Mouse (Mus musculus) midbrain, embryonic 10.5 days (tissue): ENCODE results near the gene 4933411K16Rik. TPM values are rescaled to one million over a fixed set of nuclear protein-coding genes. Genes with fewer than 3 reads are reported as not detected.
"Not testable (repeated sequence)": the region's sequence is repeated elsewhere in the genome, so short reads cannot be mapped to it uniquely, and the experiment has no call there.

Experiments
- DNase-seq: peaks from one replicate; pipeline ENCODE4 v3.0.0-alpha.2; 2017; ENCODE audit warnings: low spot score
- H3K27ac ChIP-seq: fragments of 300-500 bp; sonication (generic); replicated peaks from 2 replicates; pipeline ENCODE4 v1.5.1; 2016; ENCODE audit warnings: mild to moderate bottlenecking
- H3K27me3 ChIP-seq: fragments of 300-500 bp; sonication (generic); 2 replicates; pipeline ENCODE4 v1.6.1; 2016; ENCODE audit warnings: low read depth, mild to moderate bottlenecking; ENCODE audit not compliant: poor library complexity, severe bottlenecking
- H3K36me3 ChIP-seq: fragments of 300-500 bp; sonication (generic); 2 replicates; pipeline ENCODE4 v1.6.1; 2016; ENCODE audit warnings: mild to moderate bottlenecking, moderate library complexity
- H3K4me1 ChIP-seq: fragments of 300-500 bp; sonication (generic); 2 replicates; pipeline ENCODE4 v1.6.1; 2016
- H3K4me3 ChIP-seq: fragments of 300-500 bp; sonication (generic); 2 replicates; pipeline ENCODE4 v1.5.1; 2016; ENCODE audit warnings: mild to moderate bottlenecking, moderate library complexity
- H3K9me3 ChIP-seq: fragments of 300-500 bp; sonication (generic); replicated peaks from 2 replicates; pipeline ENCODE4 v1.6.1; 2016; ENCODE audit warnings: mild to moderate bottlenecking
- WGBS: fragments of 180-500 bp; shearing (Covaris S2); methylation state at CpG from one replicate; pipeline ENCODE4 v1.1.7; 2016; 5-methylcytosine and 5-hydroxymethylcytosine counted together
- polyA plus RNA-seq: library from polyadenylated mRNA; unstranded; fragments of >200 nt; fragmentation: Nextera tagmentation; extraction: Ambion mirVana; gene quantifications from 2 replicates; pipeline ENCODE4 v1.2.1, GENCODE M21; 2016

Gene 4933411K16Rik
- polyA plus RNA-seq, 1 experiment from 2014 or later, result 0.09 TPM

DNA sequence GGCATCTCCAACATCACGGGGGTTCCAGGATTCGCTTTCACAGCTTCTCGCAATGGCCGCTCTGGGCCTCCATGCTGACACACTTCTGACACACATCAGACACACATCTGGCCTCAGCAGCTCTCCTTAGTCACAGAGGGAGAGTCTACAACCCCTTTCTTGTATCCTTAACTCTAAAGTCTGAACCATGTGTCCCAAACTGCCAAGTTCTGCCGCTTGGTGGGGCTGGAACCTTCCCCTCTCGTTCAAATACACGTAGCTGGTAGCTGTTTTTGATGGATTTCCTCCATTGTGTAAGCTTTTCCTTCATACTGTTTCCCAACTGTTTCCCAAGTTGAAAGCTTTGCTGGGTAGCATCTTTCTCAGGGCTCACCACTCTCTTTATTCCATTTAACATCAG lies 19.2 kb downstream of the 4933411K16Rik start:
- H3K27me3 ChIP-seq, result no peaks in the 10 kb centered on the region
- H3K27ac ChIP-seq, result no peak overlapping the region
- peaks cover 8% of the 10 kb centered on the region; the same call in 1 of the 2 replicates for H3K4me1 ChIP-seq
- H3K9me3 ChIP-seq, result no peaks in the 10 kb centered on the region
- DNase-seq, result no peak
- H3K36me3 ChIP-seq, result peaks cover 31% of the 10 kb centered on the region
- H3K4me3 ChIP-seq, result no peak overlapping the region
- WGBS, result 83% methylated on average over 7 of the region's 7 CpGs

DNA sequence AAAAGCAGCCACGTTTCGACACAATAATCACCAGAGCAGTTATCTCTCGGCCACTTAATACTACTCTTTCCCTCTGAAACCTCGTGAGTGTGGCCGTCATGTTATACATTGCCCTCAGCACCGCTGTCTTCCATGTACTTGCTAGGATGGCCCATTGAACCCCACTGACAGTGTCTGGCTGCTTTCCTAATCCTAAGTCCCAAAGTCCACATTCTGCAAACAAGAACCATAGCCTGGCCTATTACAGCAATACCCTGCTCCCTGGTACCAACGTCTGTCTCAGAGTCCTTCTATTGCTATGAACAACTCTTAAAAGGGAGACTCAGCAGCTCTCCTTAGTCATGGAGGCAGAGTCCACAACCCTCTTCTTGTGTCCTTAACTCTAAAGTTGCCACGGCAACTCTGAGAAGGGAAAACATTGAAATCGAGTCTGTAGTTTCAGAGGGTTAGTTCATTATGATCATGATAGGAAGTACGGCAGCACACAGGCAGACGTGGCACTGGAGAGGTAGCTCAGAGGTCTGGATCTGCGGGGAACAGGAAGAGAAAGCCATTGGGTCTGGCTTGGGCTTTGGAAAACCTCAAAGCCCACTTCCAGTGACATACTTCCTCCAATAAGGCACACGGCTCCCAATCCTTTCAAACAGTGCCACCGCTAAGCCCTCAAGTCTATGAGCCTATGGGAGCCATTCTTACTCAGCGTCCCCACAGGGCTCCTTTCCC lies 20.0 kb downstream of the 4933411K16Rik start:
- Histone ChIP-seq H3K9me3 (no peaks in the 10 kb centered on the region), H3K27ac (no peak overlapping the region), H3K4me3 (no peak overlapping the region), H3K4me1 (peaks cover 8% of the 10 kb centered on the region; the same call in 1 of the 2 replicates), H3K27me3 (no peaks in the 10 kb centered on the region), H3K36me3 (peaks cover 37% of the 10 kb centered on the region)
- peak; percentile 9 for DNase-seq
- 85% methylated on average over 15 of the region's 15 CpGs for WGBS

DNA sequence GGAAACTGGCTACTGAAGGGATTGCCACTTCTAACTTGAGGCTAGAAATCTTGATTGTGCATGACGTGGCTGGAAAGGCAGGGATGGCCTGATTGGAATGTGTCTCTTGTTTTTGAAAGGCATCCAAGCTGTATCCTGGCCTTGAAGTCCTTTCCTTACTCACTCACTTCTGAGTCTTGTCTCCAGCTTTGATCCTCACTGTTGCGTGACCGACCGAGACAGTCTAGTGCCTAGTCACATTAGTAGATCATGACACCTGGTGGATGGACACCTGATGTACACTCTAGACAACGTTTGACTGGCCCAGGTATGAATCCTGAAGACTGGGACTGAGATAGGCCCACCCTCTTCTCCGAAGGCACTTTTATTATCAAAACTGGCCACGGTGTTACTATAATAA lies 20.8 kb downstream of the 4933411K16Rik start:
- peaks cover 44% of the 10 kb centered on the region for H3K36me3 ChIP-seq
- 83% methylated on average over 7 of the region's 7 CpGs for WGBS
- H3K27me3 ChIP-seq, result no peaks in the 10 kb centered on the region

DNA sequence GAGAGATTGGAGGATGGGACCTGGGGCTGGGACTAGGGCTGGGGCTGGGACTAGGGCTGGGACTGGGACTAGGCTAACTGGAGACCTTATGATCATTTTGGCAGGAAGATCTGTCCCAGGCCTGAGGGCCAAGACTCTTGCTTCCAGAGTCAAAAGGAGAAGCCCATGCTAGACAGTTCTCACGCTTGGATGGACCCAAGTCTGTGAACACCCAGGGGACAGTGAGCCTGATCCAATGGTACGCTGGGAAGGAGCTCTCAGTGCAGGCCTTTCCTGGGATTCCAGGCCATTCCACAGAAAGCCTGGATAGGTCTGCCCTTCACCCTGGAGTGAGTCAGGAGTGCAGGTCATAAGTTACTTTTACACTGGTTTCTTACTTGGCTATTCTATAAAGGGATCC lies 23.0 kb downstream of the 4933411K16Rik start:
- H3K4me1 ChIP-seq, result peaks cover 9% of the 10 kb centered on the region; the same call in 1 of the 2 replicates
- H3K4me3 ChIP-seq, result no peak overlapping the region
- peaks cover 50% of the 10 kb centered on the region for H3K36me3 ChIP-seq
- DNase-seq, result no peak
- H3K27me3 ChIP-seq, result no peaks in the 10 kb centered on the region
- no peak overlapping the region for H3K27ac ChIP-seq
- no peaks in the 10 kb centered on the region for H3K9me3 ChIP-seq
- WGBS, result 85% methylated on average over 2 of the region's 2 CpGs

More for the DNA sequence above, 20.8 kb downstream of the 4933411K16Rik start:
- H3K27ac ChIP-seq, result no peak overlapping the region
- H3K4me1 ChIP-seq, result peaks cover 8% of the 10 kb centered on the region; the same call in 1 of the 2 replicates
- no peak overlapping the region for H3K4me3 ChIP-seq
- no peak for DNase-seq
- no peaks in the 10 kb centered on the region for H3K9me3 ChIP-seq

DNA sequence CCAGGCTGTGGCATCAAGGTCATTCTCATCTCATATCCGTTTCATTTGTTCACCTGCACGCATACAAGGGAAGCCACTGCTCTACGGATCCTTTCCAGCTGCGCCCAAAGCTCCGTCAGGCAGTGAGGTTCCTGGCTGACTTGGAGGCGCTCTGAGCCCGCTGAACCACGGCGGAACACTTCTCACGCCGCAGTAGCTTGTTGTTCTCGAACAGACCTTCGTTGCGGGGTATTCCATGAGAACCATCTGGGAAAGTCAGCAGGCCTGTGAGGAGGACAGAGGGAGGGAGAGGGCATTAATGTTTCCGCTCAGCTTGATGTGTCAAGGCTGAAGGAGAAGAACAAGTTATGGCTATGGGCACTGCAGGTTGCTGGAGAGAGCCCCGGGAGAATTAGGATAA lies 23.9 kb downstream of the 4933411K16Rik start:
- peaks cover 5% of the 10 kb centered on the region; the same call in 1 of the 2 replicates for H3K4me1 ChIP-seq
- no peaks in the 10 kb centered on the region for H3K27me3 ChIP-seq
- DNase-seq, result no peak
- H3K27ac ChIP-seq, result no peak overlapping the region
- H3K9me3 ChIP-seq, result no peaks in the 10 kb centered on the region
- peaks cover 50% of the 10 kb centered on the region for H3K36me3 ChIP-seq
- no peak overlapping the region for H3K4me3 ChIP-seq
- 91% methylated on average over 16 of the region's 16 CpGs for WGBS

DNA sequence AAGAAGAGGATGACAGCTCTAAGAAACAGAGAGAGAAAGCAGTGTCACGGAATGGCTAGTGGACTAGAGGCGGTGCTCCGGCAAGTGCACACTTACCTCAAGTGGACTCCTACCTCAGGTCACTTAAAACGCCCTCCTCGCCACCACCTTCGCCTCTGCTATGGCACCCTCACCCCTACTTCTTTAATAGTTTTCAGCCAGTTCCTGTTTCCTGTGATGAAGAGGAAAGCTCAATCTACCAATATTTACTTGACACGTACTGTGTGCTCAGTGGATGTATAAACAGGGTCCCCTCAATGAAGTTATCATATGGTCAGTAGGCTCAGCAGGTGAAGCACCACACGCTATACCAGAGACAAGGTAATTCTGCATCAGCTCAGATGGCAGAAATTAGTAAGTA lies 26.5 kb downstream of the 4933411K16Rik start:
- peaks cover 46% of the 10 kb centered on the region for H3K36me3 ChIP-seq
- 93% methylated on average over 8 of the region's 8 CpGs for whole genome bisulfite sequencing

DNA sequence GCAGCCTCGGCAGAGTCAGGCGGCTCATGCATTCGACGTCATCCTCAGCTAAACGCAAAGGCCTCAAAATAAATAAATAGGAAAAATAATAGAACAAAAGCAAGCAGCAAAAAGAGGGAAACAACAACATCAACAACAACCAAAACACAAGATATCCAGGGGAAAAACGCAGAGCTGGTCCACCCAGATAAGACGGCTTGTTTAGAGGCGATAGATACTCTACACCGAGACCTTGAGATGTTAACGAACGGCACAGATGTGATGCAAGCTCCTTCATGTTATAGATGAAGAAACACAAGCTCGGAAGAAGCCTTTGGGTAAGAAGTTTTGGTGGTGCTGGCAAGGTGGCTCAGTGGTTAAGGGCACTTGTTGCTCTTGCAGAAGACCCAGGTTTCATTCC lies 27.0 kb downstream of the 4933411K16Rik start:
- no peak overlapping the region for H3K27ac ChIP-seq
- WGBS, result 96% methylated on average over 12 of the region's 12 CpGs
- H3K4me1 ChIP-seq, result peaks cover 5% of the 10 kb centered on the region; the same call in 1 of the 2 replicates
- H3K27me3 ChIP-seq, result no peaks in the 10 kb centered on the region
- DNase-seq, result no peak
- peaks cover 41% of the 10 kb centered on the region for H3K36me3 ChIP-seq
- no peaks in the 10 kb centered on the region for H3K9me3 ChIP-seq
- no peak overlapping the region for H3K4me3 ChIP-seq

More for the DNA sequence above, 26.5 kb downstream of the 4933411K16Rik start:
- no peak overlapping the region for H3K4me3 ChIP-seq
- no peaks in the 10 kb centered on the region for H3K9me3 ChIP-seq
- no peak for DNase-seq
- peaks cover 5% of the 10 kb centered on the region; the same call in 1 of the 2 replicates for H3K4me1 ChIP-seq
- no peaks in the 10 kb centered on the region for H3K27me3 ChIP-seq
- no peak overlapping the region for H3K27ac ChIP-seq

DNA sequence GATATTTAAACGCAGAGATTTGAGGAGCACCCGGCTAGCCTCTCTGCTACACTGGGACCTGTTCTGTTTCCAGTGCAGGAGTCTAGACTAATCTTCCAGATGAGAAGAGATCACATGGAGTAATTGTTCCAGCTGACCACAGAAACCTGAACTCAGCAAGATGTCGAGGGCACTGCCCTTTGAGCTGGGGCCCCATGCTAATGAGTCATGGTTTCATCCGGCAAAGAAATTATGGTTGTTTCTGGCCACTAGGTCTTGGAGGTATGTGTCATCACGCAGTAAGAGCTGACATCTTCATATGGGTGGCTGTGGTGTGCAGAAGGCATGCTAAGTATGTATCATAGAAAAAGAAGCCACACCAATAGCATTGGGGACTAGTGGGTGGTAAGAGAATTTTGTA lies 27.9 kb downstream of the 4933411K16Rik start:
- no peak for DNase-seq
- WGBS, result 87% methylated on average over 5 of the region's 5 CpGs
- no peak overlapping the region for H3K27ac ChIP-seq

DNA sequence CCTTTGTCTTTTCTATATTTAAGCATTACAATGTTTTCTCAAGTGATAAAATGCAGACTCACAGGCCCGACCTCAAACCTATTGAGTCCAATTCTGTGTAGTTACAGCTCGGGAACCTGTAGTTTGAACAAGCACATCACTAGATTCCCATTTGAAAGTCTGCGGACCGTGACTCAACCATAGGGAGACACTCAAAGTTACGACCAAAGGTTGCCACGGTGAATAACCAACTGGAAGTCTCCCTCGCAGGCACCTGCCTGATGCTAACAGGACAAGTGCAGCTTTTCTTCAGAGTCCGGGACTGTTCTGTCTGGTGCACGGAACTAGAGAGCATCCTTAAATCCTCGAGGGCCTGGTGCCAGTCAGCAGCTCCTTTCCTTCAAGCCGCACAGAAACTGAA lies 28.4 kb downstream of the 4933411K16Rik start:
- Histone ChIP-seq H3K4me3 (no peak overlapping the region), H3K36me3 (peaks cover 27% of the 10 kb centered on the region), H3K27me3 (no peaks in the 10 kb centered on the region), H3K27ac (no peak overlapping the region), H3K9me3 (no peaks in the 10 kb centered on the region), H3K4me1 (peaks cover 8% of the 10 kb centered on the region)
- DNase-seq, result no peak
- 84% methylated on average over 11 of the region's 11 CpGs for WGBS

More for the DNA sequence above, 27.9 kb downstream of the 4933411K16Rik start:
- peaks cover 32% of the 10 kb centered on the region for H3K36me3 ChIP-seq
- H3K9me3 ChIP-seq, result no peaks in the 10 kb centered on the region
- peaks cover 5% of the 10 kb centered on the region; the same call in 1 of the 2 replicates for H3K4me1 ChIP-seq
- H3K27me3 ChIP-seq, result no peaks in the 10 kb centered on the region
- H3K4me3 ChIP-seq, result no peak overlapping the region

DNA sequence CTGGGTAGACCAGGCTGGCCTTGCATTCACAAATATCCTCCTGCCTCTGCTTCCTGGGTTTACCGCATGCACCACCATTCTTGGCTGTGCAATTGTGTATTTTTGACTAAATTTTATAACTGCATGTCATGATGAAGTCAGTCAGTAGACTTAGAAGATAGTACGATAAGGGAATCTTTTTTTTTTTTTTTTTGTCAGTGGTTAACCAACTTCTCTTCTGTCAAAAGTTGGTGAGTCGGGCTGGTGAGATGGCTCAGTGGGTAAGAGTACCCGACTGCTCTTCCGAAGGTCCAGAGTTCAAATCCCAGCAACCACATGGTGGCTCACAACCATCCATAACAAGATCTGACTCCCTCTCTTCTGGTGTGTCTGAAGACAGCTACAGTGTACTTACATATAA lies 29.6 kb downstream of the 4933411K16Rik start:
- H3K27ac ChIP-seq, H3K9me3 ChIP-seq, H3K4me3 ChIP-seq, H3K27me3 ChIP-seq, DNase-seq: not testable (repeated sequence)
- 93% methylated on average over 5 of the region's 5 CpGs for WGBS
- Histone ChIP-seq H3K4me1 (peaks cover 18% of the 10 kb centered on the region), H3K36me3 (peaks cover 15% of the 10 kb centered on the region)

DNA sequence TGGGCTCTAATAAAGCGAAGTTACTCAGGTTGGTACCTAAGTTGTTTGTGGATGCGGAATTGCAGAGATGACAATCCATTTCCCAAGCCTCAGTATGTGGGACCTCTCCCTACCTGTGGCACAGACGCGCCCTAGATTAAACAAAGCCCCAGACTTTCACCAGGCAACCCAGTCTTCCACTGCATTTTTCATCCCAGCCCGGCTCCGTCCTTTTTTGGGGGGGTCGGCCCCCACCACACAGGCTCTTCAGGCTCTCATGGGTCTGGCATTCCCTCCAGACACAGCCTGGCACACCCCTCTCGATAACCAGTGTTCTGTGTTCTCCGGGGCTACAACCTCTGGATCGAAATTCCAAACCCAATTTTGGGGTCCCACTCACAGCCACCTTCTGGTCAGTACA lies 33.6 kb downstream of the 4933411K16Rik start:
- Histone ChIP-seq H3K9me3 (no peaks in the 10 kb centered on the region), H3K4me1 (peaks cover 26% of the 10 kb centered on the region), H3K27ac (peak overlapping the region; percentile 91), H3K36me3 (no peaks in the 10 kb centered on the region), H3K27me3 (no peaks in the 10 kb centered on the region), H3K4me3 (peak overlapping the region; percentile 90)
- DNase-seq, result no peak
- 10% methylated on average over 10 of the region's 10 CpGs for WGBS

DNA sequence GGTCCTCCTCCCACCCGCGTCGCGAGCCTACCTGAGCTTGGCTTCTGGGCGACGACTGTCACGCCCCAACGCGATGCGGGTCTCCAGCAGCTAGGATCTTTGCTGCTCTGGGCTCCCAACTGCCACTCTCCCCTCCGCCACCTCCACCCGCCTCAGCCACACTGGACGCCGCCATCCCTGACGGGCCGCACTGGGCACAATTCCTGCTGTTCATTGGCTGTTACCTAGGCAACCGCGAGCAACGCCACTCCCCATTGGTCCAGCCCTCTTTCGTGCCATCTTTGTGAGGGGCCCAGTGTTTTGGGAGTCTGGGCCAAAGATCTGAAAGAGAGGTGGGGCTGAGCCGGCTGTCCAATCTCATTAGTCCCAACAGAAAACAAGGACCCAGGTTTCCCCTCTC lies 34.1 kb downstream of the 4933411K16Rik start, which contains the start of gene Morn4:
Gene Morn4 (minus strand): TSS at position 192 of the 400 bp plus-strand sequence.
- Histone ChIP-seq H3K36me3 (no peaks in the 10 kb centered on the region), H3K4me3 (peak within 1 kb of the TSS; percentile 90), H3K27ac (peak within 1 kb of the TSS; percentile 91), H3K4me1 (peaks cover 30% of the 10 kb centered on the region), H3K27me3 (no peaks in the 10 kb centered on the region), H3K9me3 (no peaks in the 10 kb centered on the region)
- DNase-seq, result peak; percentile 95
- WGBS, result 1% methylated on average over 21 of the region's 21 CpGs

DNA sequence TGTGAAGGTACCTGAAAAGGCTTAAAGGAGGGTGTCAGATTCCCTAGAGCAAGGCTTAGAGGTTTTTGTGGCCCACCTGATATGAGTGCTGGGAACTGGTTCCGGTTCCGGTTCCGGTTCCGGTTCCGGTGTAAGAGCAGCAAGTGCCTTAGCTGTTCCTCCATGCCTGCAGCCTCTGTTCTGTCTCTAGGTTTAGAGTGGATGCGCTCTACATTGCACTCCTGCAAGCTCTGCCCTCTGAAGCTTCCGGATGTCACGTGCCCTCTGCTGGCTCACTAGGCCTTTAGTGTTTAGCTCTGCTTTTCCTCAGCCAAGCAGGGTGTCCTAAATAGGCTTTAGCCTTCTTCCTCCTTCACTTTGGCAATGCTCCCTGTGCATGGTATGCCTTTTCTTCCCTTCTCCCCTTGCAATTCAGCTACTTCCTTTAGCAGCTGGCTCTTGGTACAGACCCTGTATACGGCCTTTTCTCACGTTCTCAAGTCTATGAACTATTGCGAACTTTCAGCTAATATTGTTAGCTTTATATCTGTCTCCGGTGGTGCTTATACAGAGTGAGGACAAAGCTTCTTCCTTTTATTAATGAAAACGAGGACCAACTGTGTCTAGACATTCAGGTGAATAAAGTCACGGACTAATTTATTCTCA lies 37.2 kb downstream of the 4933411K16Rik start:
- peak overlapping the region; percentile 92 for H3K27ac ChIP-seq
- H3K4me1 ChIP-seq, result peaks cover 43% of the 10 kb centered on the region
- no peaks in the 10 kb centered on the region for H3K9me3 ChIP-seq
- peak; percentile 57 for DNase-seq
- peaks cover 14% of the 10 kb centered on the region for H3K36me3 ChIP-seq
- no peaks in the 10 kb centered on the region for H3K27me3 ChIP-seq
- 22% methylated on average over 14 of the region's 14 CpGs for WGBS
- peak overlapping the region; percentile 95 for H3K4me3 ChIP-seq
